Mouse (Mus musculus): ENCODE data around the gene Lrrc28. TPM values are rescaled to one million over a fixed set of nuclear protein-coding genes. Genes with fewer than 3 reads are reported as not detected.

Lrrc28 gene
- polyA plus RNA-seq, 1 experiment from 2014 or later: 20.9 TPM

GRCm38 (mm10) chr7:67608348-67609024 is 36.6 kb downstream of the Lrrc28 start:
- DNase-seq (ENCODE audit: low spot score) (no peak), ATAC-seq (replicated peaks; ENCODE audit: low FRiP score, low read depth) (peak; percentile 76)
- no peaks in the 10 kb centered on the region for H3K9me3 ChIP-seq (replicated peaks; ENCODE audit: low read length)
- H3K27ac ChIP-seq: peak overlapping the region; percentile 8
- no peak overlapping the region for H3K4me2 ChIP-seq (ENCODE audit: low read length)
- no peak overlapping the region for H3K9ac ChIP-seq (ENCODE audit: low read depth, low read length)
- TF ChIP-seq CTCF (IDR thresholded peaks at IDR 0.05; ENCODE audit: low read depth): no peak
- H3K4me1 ChIP-seq (replicated peaks; ENCODE audit: insufficient read depth, low read length): peaks cover 3% of the 10 kb centered on the region; the same call in 1 of the 2 replicates
- H3K4me3 ChIP-seq (replicated peaks; ENCODE audit: low read depth, low read length): no peak overlapping the region
- H3K27me3 ChIP-seq (ENCODE audit: insufficient read depth, low read length): no peaks in the 10 kb centered on the region
- WGBS: 47% methylated on average over 4 of the region's 4 CpGs
- no peaks in the 10 kb centered on the region for H3K36me3 ChIP-seq (ENCODE audit: insufficient read depth, low read length)

DNA sequence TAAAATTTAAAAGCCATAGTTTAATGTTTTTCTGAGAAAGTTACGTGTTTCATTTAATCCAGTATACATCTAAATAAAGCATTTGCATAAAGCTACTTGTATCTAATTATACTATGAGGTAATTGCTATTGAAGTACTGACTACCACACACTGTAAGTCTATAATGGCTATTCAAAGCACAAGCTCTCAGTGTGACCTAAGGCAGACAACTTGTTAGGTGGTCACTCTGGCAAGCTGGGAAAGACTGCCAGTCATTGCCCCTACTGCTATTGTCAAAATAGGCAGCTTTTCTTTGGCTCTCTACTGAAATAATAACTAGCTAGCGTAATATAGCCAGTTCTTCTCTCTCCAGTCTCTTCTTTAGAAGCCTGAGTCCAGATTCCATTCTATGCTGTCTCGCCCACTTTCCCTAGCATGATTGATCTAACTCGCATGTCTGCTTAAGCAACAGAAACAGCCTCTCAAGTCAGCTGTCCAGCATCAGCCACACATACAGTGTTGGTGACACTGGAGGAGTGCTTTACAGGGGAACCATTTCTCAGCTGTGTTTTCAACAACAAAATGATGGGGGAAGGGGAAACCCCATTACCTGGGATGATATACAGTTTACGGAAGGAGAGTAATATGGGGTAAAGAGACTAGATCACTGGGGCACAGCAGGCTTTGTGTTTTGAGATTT is 37.3 kb downstream of the Lrrc28 start:
- Histone ChIP-seq H3K4me3 (replicated peaks; ENCODE audit: low read depth, low read length) (no peak overlapping the region), H3K36me3 (ENCODE audit: insufficient read depth, low read length) (no peaks in the 10 kb centered on the region), H3K27ac (peak overlapping the region; percentile 8), H3K27me3 (ENCODE audit: insufficient read depth, low read length) (no peaks in the 10 kb centered on the region), H3K9ac (ENCODE audit: low read depth, low read length) (no peak overlapping the region), H3K9me3 (replicated peaks; ENCODE audit: low read length) (no peaks in the 10 kb centered on the region), H3K4me1 (replicated peaks; ENCODE audit: insufficient read depth, low read length) (peaks cover 3% of the 10 kb centered on the region; the same call in 1 of the 2 replicates), H3K4me2 (ENCODE audit: low read length) (no peak overlapping the region)
- 54% methylated on average over 5 of the region's 5 CpGs for WGBS
- ATAC-seq (replicated peaks; ENCODE audit: low FRiP score, low read depth) (peak; percentile 71), DNase-seq (ENCODE audit: low spot score) (peak; percentile 82)
- TF ChIP-seq CTCF (IDR thresholded peaks at IDR 0.05; ENCODE audit: low read depth): no peak

- Histone ChIP-seq H3K9ac (ENCODE audit: low read depth, low read length) (no peak overlapping the region), H3K27me3 (ENCODE audit: insufficient read depth, low read length) (no peaks in the 10 kb centered on the region), H3K4me3 (replicated peaks; ENCODE audit: low read depth, low read length) (no peak overlapping the region), H3K27ac (no peak overlapping the region), H3K9me3 (replicated peaks; ENCODE audit: low read length) (no peaks in the 10 kb centered on the region), H3K36me3 (ENCODE audit: insufficient read depth, low read length) (no peaks in the 10 kb centered on the region), H3K4me1 (replicated peaks; ENCODE audit: insufficient read depth, low read length) (peaks cover 3% of the 10 kb centered on the region; the same call in 1 of the 2 replicates), H3K4me2 (ENCODE audit: low read length) (no peak overlapping the region)
- 75% methylated on average over 1 of the region's 1 CpGs for WGBS
- TF ChIP-seq CTCF (IDR thresholded peaks at IDR 0.05; ENCODE audit: low read depth): no peak
- peak; percentile 22 for DNase-seq (ENCODE audit: low spot score)
- 0 out of 2 replicates have a peak, but pooled peaks have one; percentile 33 for ATAC-seq (replicated peaks; ENCODE audit: low FRiP score, low read depth)
Observed at GRCm38 (mm10) chr7:67606250-67606649, 38.8 kb downstream of the Lrrc28 start.

DNA sequence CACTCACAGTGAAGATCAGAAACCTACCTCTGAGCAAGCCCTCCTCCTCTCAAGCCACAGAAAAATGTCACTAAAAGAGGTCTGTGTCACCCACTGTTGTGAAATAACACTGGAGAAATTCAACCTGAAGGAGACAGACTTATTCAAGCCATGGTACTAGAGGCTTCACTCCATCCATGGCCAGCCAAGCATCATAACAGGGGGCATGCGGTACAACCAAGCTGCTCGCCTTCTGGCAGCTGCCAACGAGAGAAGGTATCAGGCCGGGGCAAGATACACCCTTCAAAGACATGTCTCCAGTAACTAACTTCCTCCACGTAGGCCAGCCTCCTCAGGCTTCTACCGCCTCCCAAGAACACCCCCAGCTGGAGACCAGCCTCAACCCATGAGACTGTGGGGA is 40.0 kb downstream of the Lrrc28 start:
- no peak for TF ChIP-seq CTCF (IDR thresholded peaks at IDR 0.05; ENCODE audit: low read depth)
- Histone ChIP-seq H3K27ac (no peak overlapping the region; the same call in 1 of the 2 replicates), H3K4me2 (ENCODE audit: low read length) (no peak overlapping the region), H3K4me1 (replicated peaks; ENCODE audit: insufficient read depth, low read length) (peaks cover 3% of the 10 kb centered on the region; the same call in 1 of the 2 replicates), H3K9me3 (replicated peaks; ENCODE audit: low read length) (no peaks in the 10 kb centered on the region), H3K9ac (ENCODE audit: low read depth, low read length) (no peak overlapping the region), H3K36me3 (ENCODE audit: insufficient read depth, low read length) (no peaks in the 10 kb centered on the region), H3K4me3 (replicated peaks; ENCODE audit: low read depth, low read length) (no peak overlapping the region), H3K27me3 (ENCODE audit: insufficient read depth, low read length) (no peaks in the 10 kb centered on the region)
- DNase-seq (ENCODE audit: low spot score) (peak; percentile 17), ATAC-seq (replicated peaks; ENCODE audit: low FRiP score, low read depth) (no peak; the same call in 1 of the 2 replicates)
- 51% methylated on average over 6 of the region's 6 CpGs for WGBS

DNA sequence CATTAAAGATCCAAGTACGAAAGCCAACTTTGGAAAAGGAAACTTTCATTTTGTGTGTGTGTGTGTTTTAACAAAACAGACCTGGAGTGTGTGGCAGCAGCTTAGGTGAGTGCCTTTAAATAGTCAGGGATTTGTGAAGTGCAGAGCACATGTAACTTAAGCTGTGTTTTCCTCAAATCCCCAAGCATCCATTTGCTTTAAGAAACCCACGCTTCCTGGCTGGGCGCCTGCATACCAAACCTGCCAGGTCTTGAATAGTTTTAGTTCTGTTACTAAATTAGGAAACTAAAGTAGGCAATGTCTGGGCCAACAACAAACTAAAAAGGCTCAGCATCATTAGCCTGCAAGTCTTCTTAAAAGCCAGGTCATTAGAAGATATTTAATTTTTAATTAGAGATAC is 47.0 kb downstream of the Lrrc28 start:
- no peak for TF ChIP-seq CTCF (IDR thresholded peaks at IDR 0.05; ENCODE audit: low read depth)
- WGBS: 57% methylated on average over 3 of the region's 3 CpGs
- Histone ChIP-seq H3K27me3 (ENCODE audit: insufficient read depth, low read length) (no peaks in the 10 kb centered on the region), H3K36me3 (ENCODE audit: insufficient read depth, low read length) (no peaks in the 10 kb centered on the region), H3K27ac (no peak overlapping the region), H3K4me3 (replicated peaks; ENCODE audit: low read depth, low read length) (no peak overlapping the region), H3K9ac (ENCODE audit: low read depth, low read length) (no peak overlapping the region), H3K4me1 (replicated peaks; ENCODE audit: insufficient read depth, low read length) (no peaks in the 10 kb centered on the region), H3K9me3 (replicated peaks; ENCODE audit: low read length) (no peaks in the 10 kb centered on the region), H3K4me2 (ENCODE audit: low read length) (no peak overlapping the region)
- ATAC-seq (replicated peaks; ENCODE audit: low FRiP score, low read depth) (no peak), DNase-seq (ENCODE audit: low spot score) (peak; percentile 51)

- no peak for ATAC-seq (replicated peaks; ENCODE audit: low FRiP score, low read depth)
- no peak overlapping the region for H3K4me3 ChIP-seq (replicated peaks; ENCODE audit: low read depth, low read length)
- H3K4me1 ChIP-seq (replicated peaks; ENCODE audit: insufficient read depth, low read length): no peaks in the 10 kb centered on the region
- H3K9ac ChIP-seq (ENCODE audit: low read depth, low read length): no peak overlapping the region
- WGBS: 72% methylated on average over 1 of the region's 1 CpGs
- no peaks in the 10 kb centered on the region for H3K36me3 ChIP-seq (ENCODE audit: insufficient read depth, low read length)
- no peak overlapping the region for H3K4me2 ChIP-seq (ENCODE audit: low read length)
- no peaks in the 10 kb centered on the region for H3K9me3 ChIP-seq (replicated peaks; ENCODE audit: low read length)
- no peaks in the 10 kb centered on the region for H3K27me3 ChIP-seq (ENCODE audit: insufficient read depth, low read length)
- no peak for DNase-seq (ENCODE audit: low spot score)
- no peak overlapping the region for H3K27ac ChIP-seq
- no peak for TF ChIP-seq CTCF (IDR thresholded peaks at IDR 0.05; ENCODE audit: low read depth)
Observed at GRCm38 (mm10) chr7:67596961-67597360, 48.1 kb downstream of the Lrrc28 start.

Measured in kidney, postnatal 0 days (tissue).